In the genomic region with DNA sequence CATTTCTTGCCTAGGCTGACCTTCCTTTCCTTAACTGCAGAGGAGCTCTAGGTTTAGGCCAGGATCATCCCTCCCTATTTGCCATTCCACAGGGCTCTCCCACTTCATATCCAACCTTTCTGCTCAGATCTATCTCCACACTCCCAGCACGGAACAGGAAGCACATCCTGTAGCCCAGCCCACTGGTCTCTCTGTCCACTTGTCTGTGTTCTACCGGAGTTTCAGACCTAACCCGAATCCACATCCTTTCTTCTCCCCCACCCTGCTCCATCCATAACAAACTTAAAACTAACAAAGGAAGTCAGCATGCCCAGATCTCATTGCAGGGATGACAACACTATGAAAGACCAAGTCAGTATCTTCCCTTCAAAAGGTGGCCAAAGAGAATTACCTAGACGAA, we compare ENCODE assay signal across 16 mouse cellular contexts. TPM values are rescaled to one million over a fixed set of nuclear protein-coding genes. Genes with fewer than 3 reads are reported as not detected.
"Had no signal": no experiment of that assay in that cellular context is flagged by ENCODE, and none has a peak within 500 bp of the region (broad histone marks: within the 10 kb centered on the region; RNA-seq: fewer than 3 reads in every experiment).

No protein-coding gene starts in this region.

- DNase-seq: right cerebral cortex, postnatal 14 days; thymus, adult 18-20 months; thymus, postnatal 14 days; thymus, postnatal 36 days had no signal

- H3K9me3 ChIP-seq: liver, embryonic 12.5 days; lung, embryonic 15.5 days; midbrain, embryonic 13.5 days; midbrain, embryonic 15.5 days; neural tube, embryonic 12.5 days had no signal

- ATAC-seq: liver, embryonic 12.5 days; midbrain, embryonic 13.5 days; midbrain, embryonic 15.5 days had no signal

- H3K4me3 ChIP-seq: liver, embryonic 12.5 days; lung, embryonic 15.5 days; megakaryocyte, embryonic 14.5 days; midbrain, embryonic 13.5 days; midbrain, embryonic 15.5 days; neural tube, embryonic 12.5 days had no signal

- H3K36me3 ChIP-seq: liver, embryonic 12.5 days; lung, embryonic 15.5 days; midbrain, embryonic 13.5 days; midbrain, embryonic 15.5 days; neural tube, embryonic 12.5 days had no signal

- H3K9ac ChIP-seq: liver, embryonic 12.5 days; liver, embryonic 14.5 days; lung, embryonic 15.5 days; midbrain, embryonic 13.5 days; midbrain, embryonic 15.5 days; neural tube, embryonic 12.5 days had no signal

- H3K27ac ChIP-seq: liver, embryonic 12.5 days; liver, embryonic 14.5 days; lung, embryonic 15.5 days; macrophage; midbrain, embryonic 13.5 days; midbrain, embryonic 15.5 days; neural tube, embryonic 12.5 days had no signal

- H3K4me2 ChIP-seq: liver, embryonic 12.5 days; lung, embryonic 15.5 days; midbrain, embryonic 11.5 days; midbrain, embryonic 13.5 days; midbrain, embryonic 15.5 days; neural tube, embryonic 12.5 days had no signal

- H3K4me1 ChIP-seq: liver, embryonic 12.5 days; lung, embryonic 15.5 days; midbrain, embryonic 13.5 days; midbrain, embryonic 15.5 days; neural tube, embryonic 12.5 days had no signal

- H3K27me3 ChIP-seq: liver, embryonic 12.5 days; lung, embryonic 15.5 days; midbrain, embryonic 13.5 days; midbrain, embryonic 15.5 days; neural tube, embryonic 12.5 days had no signal

RNA-seq across cellular contexts. Expression of a gene that starts 10.3 kb away (rescaled TPM):
- total RNA-seq: megakaryocyte progenitor cell, adult 5-6 weeks; monocyte, adult 5-6 weeks; neutrophil, adult 5-6 weeks had no signal
- polyA plus RNA-seq: macrophage had no signal
